Mouse (Mus musculus): ENCODE data around the gene Ip6k1.

Ip6k1 gene

GRCm38 (mm10) chr9:108095949-108096712 is 93.8 kb downstream of the Ip6k1 start:
- DNase-seq (ENCODE audit: low spot score) = no peak
